Mouse (Mus musculus): ENCODE data around the gene Cct7. TPM values are rescaled to one million over a fixed set of nuclear protein-coding genes. Genes with fewer than 3 reads are reported as not detected.
A peak's percentile ranks its signal among the peaks of the same experiment; 100 is the strongest.
"Not testable (repeated sequence)": the region's sequence is repeated elsewhere in the genome, so short reads cannot be mapped to it uniquely, and the experiment has no call there.

Cct7 gene
- total RNA-seq (2021): 100 to 1,000 TPM; 107 to 117 TPM
- long read RNA-seq, experiment 1, transcript Cct7-201 (12 exons, 2,441 nt): major isoform, 150 of 187 reads
- long read RNA-seq, experiment 1, partial matches to known transcripts: 34 of 187 reads
- long read RNA-seq, experiment 1, other reads (novel, unspliced or antisense): 3 of 187 reads
- long read RNA-seq, experiment 2, transcript Cct7-201 (12 exons, 2,441 nt): major isoform, 197 of 233 reads
- long read RNA-seq, experiment 2, partial matches to known transcripts: 27 of 233 reads
- long read RNA-seq, experiment 2, other reads (novel, unspliced or antisense): 9 of 233 reads

GRCm38 (mm10) chr6:85450697-85451663 lies at the start of gene Cct7:
Gene Cct7, plus strand, starts transcription at chr6:85451514.
- peak; percentile 97 to 98 for DNase-seq
- intact Hi-C loops (cut with DNase I): loop anchor here (5.0 kb wide), 1 partner anchor 511 kb away; the partner anchor contains the start of gene Dusp11

- no peak for DNase-seq
- intact Hi-C loops (cut with DNase I): no loop called here
These were observed 48.7 kb upstream of the Cct7 start for GRCm38 (mm10) chr6:85402613-85403012.

GRCm38 (mm10) chr6:85403039-85403438 lies 48.3 kb upstream of the Cct7 start:
- intact Hi-C loops (cut with DNase I): no loop called here
- no peak for DNase-seq

- DNase-seq: no peak
- intact Hi-C loops (cut with DNase I): loop anchor here (5.0 kb wide), 1 partner anchor 257 kb away; no protein-coding TSS in a partner anchor
These were observed 42.3 kb upstream of the Cct7 start for GRCm38 (mm10) chr6:85409003-85409402.

GRCm38 (mm10) chr6:85410771-85411273 lies 40.5 kb upstream of the Cct7 start:
- intact Hi-C loops (cut with DNase I): no loop called here
- DNase-seq: peak; percentile 20 to 29

GRCm38 (mm10) chr6:85415829-85416228 lies 35.5 kb upstream of the Cct7 start:
- no peak for DNase-seq
- intact Hi-C loops (cut with DNase I): no loop called here

- no peak for DNase-seq
- intact Hi-C loops (cut with DNase I): no loop called here
These were observed 32.2 kb upstream of the Cct7 start for GRCm38 (mm10) chr6:85419150-85419549.

- intact Hi-C loops (cut with DNase I): no loop called here
- no peak for DNase-seq
These were observed 27.4 kb upstream of the Cct7 start, which contains the start of gene Noto for GRCm38 (mm10) chr6:85423836-85424379. Gene Noto, plus strand, starts transcription at chr6:85423886.

GRCm38 (mm10) chr6:85431274-85431841 lies 20.0 kb upstream of the Cct7 start:
- no peak for DNase-seq
- intact Hi-C loops (cut with DNase I): no loop called here

GRCm38 (mm10) chr6:85431842-85432431 lies 19.4 kb upstream of the Cct7 start, which contains the start of gene Smyd5:
Gene Smyd5, plus strand, starts transcription at chr6:85431989.
- DNase-seq: peak; percentile 75 to 78
- intact Hi-C loops (cut with DNase I): no loop called here

GRCm38 (mm10) chr6:85433865-85434264 lies 17.4 kb upstream of the Cct7 start:
- DNase-seq: no peak
- intact Hi-C loops (cut with DNase I): no loop called here

- DNase-seq: no peak
- intact Hi-C loops (cut with DNase I): no loop called here
These were observed 15.1 kb upstream of the Cct7 start for GRCm38 (mm10) chr6:85436204-85436603.

- intact Hi-C loops (cut with DNase I): no loop called here
- no peak for DNase-seq
These were observed 14.7 kb upstream of the Cct7 start for GRCm38 (mm10) chr6:85436631-85437030.

GRCm38 (mm10) chr6:85441142-85441541 lies 10.2 kb upstream of the Cct7 start:
- DNase-seq: no peak
- intact Hi-C loops (cut with DNase I): no loop called here

- DNase-seq: no peak
- intact Hi-C loops (cut with DNase I): no loop called here
These were observed 7.7 kb upstream of the Cct7 start for GRCm38 (mm10) chr6:85443488-85444233.

- no peak for DNase-seq
- intact Hi-C loops (cut with DNase I): no loop called here
These were observed 6.9 kb upstream of the Cct7 start for GRCm38 (mm10) chr6:85444266-85444965.

- intact Hi-C loops (cut with DNase I): no loop called here
- no peak for DNase-seq
These were observed 6.0 kb upstream of the Cct7 start for GRCm38 (mm10) chr6:85445286-85445685.

- intact Hi-C loops (cut with DNase I): no loop called here
These were observed 4.0 kb upstream of the Cct7 start for GRCm38 (mm10) chr6:85447351-85447750.

GRCm38 (mm10) chr6:85450140-85450539 lies 1.2 kb upstream of the Cct7 start:
- intact Hi-C loops (cut with DNase I): loop anchor here (5.0 kb wide), 1 partner anchor 512 kb away; the partner anchor contains the start of gene Dusp11

More at GRCm38 (mm10) chr6:85447351-85447750, 4.0 kb upstream of the Cct7 start:
- DNase-seq: no peak

More at GRCm38 (mm10) chr6:85450140-85450539, 1.2 kb upstream of the Cct7 start:
- DNase-seq: not testable (repeated sequence)
